Mouse (Mus musculus) CH12.LX (cell line): ENCODE measurements at regions not wholly inside any gene's neighbourhood (a gene's known extent, or its start where the extent isn't known, plus 50 kb on each side); places are given as distances from the start of the nearest gene placed in this dataset.

Source experiments
- DNase-seq: peaks from one replicate; pipeline ENCODE4 v3.0.0-alpha.2; 2013; ENCODE audit errors: extremely low read depth
- H3K27ac ChIP-seq: 2 replicates; pipeline ENCODE4 v1.5.1; 2012; ENCODE audit warnings: low read depth, mild to moderate bottlenecking, control low read depth, moderate library complexity; ENCODE audit not compliant: insufficient read depth
- H3K27me3 ChIP-seq: replicated peaks from 2 replicates; pipeline ENCODE3; 2012; ENCODE audit warnings: inconsistent platforms
- H3K36me3 ChIP-seq, 2 experiments: replicated peaks in 1 of 2; 2 replicates each; pipeline versions ENCODE3 to v1.6.1; 2012; ENCODE audit warnings: inconsistent platforms in 1 of 2, low read length in 1 of 2, mild to moderate bottlenecking in 1 of 2, mixed read lengths in 1 of 2, moderate library complexity in 1 of 2; ENCODE audit not compliant: control insufficient read depth in 1 of 2, insufficient read depth in 1 of 2
- H3K4me1 ChIP-seq, 2 experiments: 2 replicates each; pipeline ENCODE4 v1.6.1; 2012; ENCODE audit warnings: inconsistent platforms in 1 of 2, moderate library complexity in 1 of 2; ENCODE audit not compliant: insufficient read depth in 2 of 2, control insufficient read depth in 1 of 2
- H3K4me2 ChIP-seq: 2 replicates; pipeline ENCODE4 v1.6.1; 2012; ENCODE audit warnings: low read depth, mild to moderate bottlenecking, control low read depth; ENCODE audit not compliant: poor library complexity, insufficient read depth, severe bottlenecking
- H3K4me3 ChIP-seq, 3 experiments: fragments of 150-350 bp in 1 of 3; sonication (generic) in 1 of 3; replicated peaks in 1 of 3; 2 replicates each; pipeline versions ENCODE3 to v1.5.1; 2011 to 2012; ENCODE audit warnings: low read depth in 2 of 3, low read length in 2 of 3, mild to moderate bottlenecking in 2 of 3, moderate library complexity in 2 of 3, control low read depth in 1 of 3, improper control_type of control experiment in 1 of 3, inconsistent platforms in 1 of 3, mixed read lengths in 1 of 3; ENCODE audit not compliant: poor library complexity in 1 of 3
- H3K79me2 ChIP-seq: replicated peaks from 2 replicates; pipeline ENCODE4 v1.6.1; 2012; ENCODE audit warnings: mild to moderate bottlenecking, moderate library complexity; ENCODE audit not compliant: control insufficient read depth, poor library complexity, insufficient read depth, severe bottlenecking; ENCODE audit errors: extremely low read depth
- H3K9ac ChIP-seq: 2 replicates; pipeline ENCODE4 v1.6.1; 2012; ENCODE audit warnings: low read depth, mild to moderate bottlenecking, control low read depth, moderate library complexity; ENCODE audit not compliant: insufficient read depth
- H3K9me3 ChIP-seq: replicated peaks from 2 replicates; pipeline ENCODE3; 2012; ENCODE audit warnings: low read length, inconsistent platforms, mixed read lengths
- CHD1 ChIP-seq: IDR thresholded peaks from 2 replicates; pipeline ENCODE4 v1.6.1; 2012; ENCODE audit warnings: low read depth, low read length, improper control_type of control experiment, inconsistent platforms
- CHD2 ChIP-seq: IDR thresholded peaks from 2 replicates; pipeline ENCODE4 v1.6.1; 2011; ENCODE audit warnings: low read length, improper control_type of control experiment
- CTCF ChIP-seq, 2 experiments: IDR thresholded peaks in 1 of 2; conservative IDR thresholded peaks in 1 of 2; 2 replicates each; pipeline ENCODE4 v1.5.1; 2011 to 2012; ENCODE audit warnings: low read depth in 2 of 2, low read length in 2 of 2, improper control_type of control experiment in 1 of 2, inconsistent platforms in 1 of 2, mild to moderate bottlenecking in 1 of 2, moderate library complexity in 1 of 2
- ELF1 ChIP-seq: IDR thresholded peaks from 2 replicates; pipeline ENCODE4 v1.6.1; 2014; ENCODE audit warnings: low read depth, mild to moderate bottlenecking, inconsistent platforms, low read length, improper control_type of control experiment
- ETS1 ChIP-seq: conservative IDR thresholded peaks from 2 replicates; pipeline ENCODE4 v1.6.1; 2012; ENCODE audit warnings: low read depth, mild to moderate bottlenecking, inconsistent platforms, low read length, improper control_type of control experiment, moderate library complexity
- IRF4 ChIP-seq: IDR thresholded peaks from 2 replicates; pipeline ENCODE4 v1.6.1; 2014; ENCODE audit warnings: low read depth, mild to moderate bottlenecking, inconsistent platforms, low read length, improper control_type of control experiment
- JUND ChIP-seq: conservative IDR thresholded peaks from 2 replicates; pipeline ENCODE4 v1.6.1; 2011; ENCODE audit warnings: low read depth, low read length, improper control_type of control experiment
- KAT2A ChIP-seq: IDR thresholded peaks from 2 replicates; pipeline ENCODE4 v1.6.1; 2012; ENCODE audit warnings: low read length, improper control_type of control experiment, inconsistent platforms; ENCODE audit not compliant: insufficient replicate concordance
- MAZ ChIP-seq: IDR thresholded peaks from 2 replicates; pipeline ENCODE4 v1.6.1; 2012; ENCODE audit warnings: low read depth, mild to moderate bottlenecking, inconsistent platforms, low read length, improper control_type of control experiment, moderate library complexity
- MYC ChIP-seq: IDR thresholded peaks from 2 replicates; pipeline ENCODE4 v1.6.1; 2011; ENCODE audit warnings: low read depth, mild to moderate bottlenecking, improper control_type of control experiment, low read length
- PAX5 ChIP-seq: IDR thresholded peaks from 2 replicates; pipeline ENCODE4 v1.6.1; 2012; ENCODE audit warnings: low read length, inconsistent platforms, mixed read lengths
- POLR2AphosphoS2 ChIP-seq: IDR thresholded peaks from 2 replicates; pipeline ENCODE4 v1.6.1; 2011; ENCODE audit warnings: low read depth, low read length, improper control_type of control experiment
- RCOR1 ChIP-seq: conservative IDR thresholded peaks from 2 replicates; pipeline ENCODE4 v1.6.1; 2012; ENCODE audit warnings: low read depth, mild to moderate bottlenecking, inconsistent platforms, low read length, improper control_type of control experiment
- SMC3 ChIP-seq: IDR thresholded peaks from 2 replicates; pipeline ENCODE4 v1.6.1; 2011; ENCODE audit warnings: low read depth, low read length, improper control_type of control experiment
- TBP ChIP-seq: conservative IDR thresholded peaks from 2 replicates; pipeline ENCODE4 v1.6.1; 2011; ENCODE audit warnings: low read depth, low read length, improper control_type of control experiment
- UBTF ChIP-seq: IDR thresholded peaks from 2 replicates; pipeline ENCODE4 v1.6.1; 2012; ENCODE audit warnings: low read depth, mild to moderate bottlenecking, inconsistent platforms, low read length, improper control_type of control experiment, moderate library complexity
- USF1 ChIP-seq: IDR thresholded peaks from 2 replicates; pipeline ENCODE4 v1.6.1; 2014; ENCODE audit warnings: low read depth, mild to moderate bottlenecking, inconsistent platforms, low read length, improper control_type of control experiment
- ZC3H11A ChIP-seq: IDR thresholded peaks from 2 replicates; pipeline ENCODE4 v1.6.1; 2012; ENCODE audit warnings: low read depth, mild to moderate bottlenecking, inconsistent platforms, low read length, improper control_type of control experiment
- dilution Hi-C: fragments of 300-500 bp; cut with MboI; formaldehyde crosslinking; loops from 2 replicates; pipeline ENCODE4 v1.14.3; 2020; ENCODE audit warnings: low sequenced_read_pairs; ENCODE audit not compliant: extremely low pct_unique_long_range_greater_than_20kb, extremely low pct_ligation_motif_present
- in situ Hi-C: fragments of 300-500 bp; cut with MboI; formaldehyde crosslinking; loops from 3 replicates; pipeline ENCODE4 v1.14.3; 2019; ENCODE audit warnings: low sequenced_read_pairs, low pct_ligation_motif_present, low pct_unique_long_range_greater_than_20kb, mixed read lengths

- no peaks in the 10 kb centered on the region for H3K79me2 ChIP-seq
- peaks cover 1% of the 10 kb centered on the region for H3K27me3 ChIP-seq
- in situ Hi-C loops = no loop called here
- H3K9me3 ChIP-seq = peaks cover 9% of the 10 kb centered on the region
- no peak overlapping the region for H3K27ac ChIP-seq
- no peaks in the 10 kb centered on the region for H3K36me3 ChIP-seq
- no peak overlapping the region for H3K9ac ChIP-seq
- no peak overlapping the region for H3K4me2 ChIP-seq
- DNase-seq = no peak
- TF ChIP-seq USF1 (no peak), ETS1 (no peak), RCOR1 (no peak)
- TF ChIP-seq, all 38 proteins: peak for 0
- H3K4me1 ChIP-seq = peaks cover 0 to 22% of the 10 kb centered on the region in 2 experiments; a peak in 2 of 4 replicates
- H3K4me3 ChIP-seq = no peak overlapping the region
- dilution Hi-C loops = no loop called here
These were observed 175.0 kb downstream of the Rab11fip4 start for GRCm38 (mm10) chr11:79766036-79766435.

DNA sequence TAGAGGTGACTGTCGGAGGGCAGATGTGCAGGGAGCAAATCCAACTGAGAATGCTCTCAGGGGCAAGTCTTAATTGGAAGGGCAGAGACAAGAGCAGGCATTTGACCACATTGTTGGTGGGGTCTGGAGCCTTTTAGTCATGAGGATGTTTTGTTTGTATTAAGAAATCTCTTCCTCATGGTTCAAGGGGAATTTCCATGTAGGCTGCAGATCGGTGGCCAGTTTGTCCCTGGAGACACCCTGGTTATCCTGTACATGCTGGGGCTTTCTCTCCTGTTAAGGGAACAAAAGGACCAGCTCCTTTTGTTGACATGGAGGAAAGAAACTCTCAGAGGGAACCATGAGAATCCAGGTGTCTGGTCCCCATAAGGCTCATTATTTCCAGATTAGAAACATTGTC, 174.4 kb downstream of the Rab11fip4 start:
- in situ Hi-C loops = no loop called here
- Histone ChIP-seq H3K9me3 (peaks cover 9% of the 10 kb centered on the region), H3K27me3 (peaks cover 1% of the 10 kb centered on the region), H3K27ac (no peak overlapping the region), H3K4me3 (no peak overlapping the region), H3K79me2 (no peaks in the 10 kb centered on the region), H3K9ac (no peak overlapping the region), H3K4me2 (no peak overlapping the region), H3K4me1 (peaks cover 0 to 28% of the 10 kb centered on the region in 2 experiments; a peak in 2 of 4 replicates), H3K36me3 (no peaks in the 10 kb centered on the region)
- dilution Hi-C loops = no loop called here
- DNase-seq = no peak
- no peak for TF ChIP-seq ZC3H11A
- no peak for TF ChIP-seq JUND
- no peak for TF ChIP-seq UBTF
- TF ChIP-seq ELF1 = no peak
- no peak for TF ChIP-seq ETS1
- no peak for TF ChIP-seq IRF4
- TF ChIP-seq PAX5 = no peak
- no peak for TF ChIP-seq SMC3
- no peak for TF ChIP-seq KAT2A
- TF ChIP-seq CHD2 = no peak
- no peak for TF ChIP-seq CTCF (conservative IDR thresholded peaks at IDR 0.05 in 1 of 2, IDR thresholded peaks at IDR 0.05 in 1 of 2; ENCODE audit: low read depth in 2 of 2, low read length in 2 of 2)
- TF ChIP-seq CHD1 = no peak
- TF ChIP-seq POLR2AphosphoS2 = no peak
- TF ChIP-seq TBP = no peak
- TF ChIP-seq MAZ = no peak
- no peak for TF ChIP-seq MYC
